Mouse (Mus musculus): Measurements from ENCODE around the gene Armc9. TPM values are rescaled to one million over a fixed set of nuclear protein-coding genes. Genes with fewer than 3 reads are reported as not detected.
A peak's percentile ranks its signal among the peaks of the same experiment; 100 is the strongest.

Gene Armc9
- polyA plus RNA-seq, 1 experiment from 2014 or later, result 35.8 TPM

DNA sequence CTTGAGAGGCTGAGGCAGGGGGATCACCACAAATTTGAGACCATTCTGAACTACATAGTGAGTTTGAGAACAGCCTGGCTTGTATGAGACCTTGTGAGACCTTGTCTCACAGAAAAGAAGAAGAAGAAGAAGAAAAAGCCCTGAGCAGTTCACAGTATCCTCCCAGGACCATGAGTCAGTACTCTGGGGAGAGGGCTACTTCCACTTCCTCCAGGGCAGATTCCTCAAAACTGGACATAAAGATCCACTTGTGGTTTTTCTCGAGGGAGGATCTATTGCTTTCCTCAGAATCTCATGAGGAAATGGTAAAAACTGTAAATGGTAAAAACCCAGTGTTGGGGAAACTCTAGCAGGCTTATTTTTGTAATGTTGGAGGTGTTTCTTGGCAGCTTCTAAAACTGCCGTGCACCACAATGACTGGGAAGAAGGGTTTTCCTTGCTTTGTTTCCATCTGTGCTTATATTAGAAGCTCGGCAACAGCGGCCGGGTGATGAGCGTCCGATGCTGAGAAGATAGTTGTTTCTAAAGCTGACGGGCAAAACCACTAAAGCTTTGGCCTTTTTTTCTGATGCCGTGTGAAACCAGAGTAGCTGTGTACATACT lies 48.1 kb downstream of the Armc9 start:
- 90% methylated on average over 9 of the region's 9 CpGs for WGBS
- H3K27ac ChIP-seq (replicated peaks), result no peak overlapping the region
- no peaks in the 10 kb centered on the region for H3K9me3 ChIP-seq
- H3K9ac ChIP-seq, result no peak overlapping the region
- no peaks in the 10 kb centered on the region for H3K27me3 ChIP-seq
- H3K4me2 ChIP-seq, result no peak overlapping the region
- no peak for ATAC-seq (ENCODE audit: low FRiP score, low read depth)
- H3K4me3 ChIP-seq, result no peak overlapping the region
- no peaks in the 10 kb centered on the region for H3K4me1 ChIP-seq (replicated peaks)
- H3K36me3 ChIP-seq, result peaks cover 68% of the 10 kb centered on the region

DNA sequence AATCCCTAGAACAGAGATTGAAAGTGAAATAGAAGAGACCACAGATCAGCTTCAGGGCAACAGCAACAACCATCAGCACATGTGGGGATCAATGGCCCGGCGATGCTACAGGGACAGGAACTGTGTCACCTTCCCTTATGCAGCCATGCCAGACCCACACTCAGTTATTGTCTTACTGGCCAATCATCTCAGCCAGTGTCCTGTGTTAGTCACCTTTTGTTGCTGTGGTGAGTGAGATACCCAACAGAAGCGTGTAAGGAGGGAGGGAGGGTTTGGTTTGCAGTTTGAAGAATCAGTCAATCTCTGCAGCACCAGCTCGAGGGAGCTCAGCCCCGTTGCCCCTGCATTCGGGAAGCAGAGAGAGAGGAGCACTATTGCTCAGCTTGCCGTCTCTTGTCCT lies 56.1 kb downstream of the Armc9 start:
- H3K36me3 ChIP-seq, result peaks cover 41% of the 10 kb centered on the region
- 86% methylated on average over 7 of the region's 7 CpGs for WGBS

DNA sequence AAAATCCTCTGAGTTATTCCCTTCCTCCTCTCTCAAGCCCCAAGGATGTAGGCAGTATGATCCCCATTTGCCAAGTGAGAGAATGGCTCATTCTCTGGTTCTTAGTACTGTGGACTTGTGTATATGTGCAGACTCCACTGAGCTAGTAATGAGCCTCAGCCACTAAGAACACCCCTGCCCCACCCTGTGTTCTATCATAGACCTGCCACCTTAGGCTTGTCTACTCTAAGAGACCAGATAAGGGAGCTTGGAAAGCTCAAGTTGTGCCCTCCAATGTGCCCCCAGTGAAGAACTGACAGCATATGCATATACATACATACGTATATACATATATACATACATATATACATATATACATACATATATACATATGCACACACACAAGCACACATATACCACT lies 56.9 kb downstream of the Armc9 start:
- 92% methylated on average over 1 of the region's 1 CpGs for WGBS

More for the DNA sequence above, 56.1 kb downstream of the Armc9 start:
- Histone ChIP-seq H3K27ac (replicated peaks) (no peak overlapping the region), H3K27me3 (no peaks in the 10 kb centered on the region), H3K4me3 (no peak overlapping the region), H3K9ac (no peak overlapping the region), H3K9me3 (no peaks in the 10 kb centered on the region), H3K4me2 (no peak overlapping the region), H3K4me1 (replicated peaks) (no peaks in the 10 kb centered on the region)
- no peak for ATAC-seq (ENCODE audit: low FRiP score, low read depth)

DNA sequence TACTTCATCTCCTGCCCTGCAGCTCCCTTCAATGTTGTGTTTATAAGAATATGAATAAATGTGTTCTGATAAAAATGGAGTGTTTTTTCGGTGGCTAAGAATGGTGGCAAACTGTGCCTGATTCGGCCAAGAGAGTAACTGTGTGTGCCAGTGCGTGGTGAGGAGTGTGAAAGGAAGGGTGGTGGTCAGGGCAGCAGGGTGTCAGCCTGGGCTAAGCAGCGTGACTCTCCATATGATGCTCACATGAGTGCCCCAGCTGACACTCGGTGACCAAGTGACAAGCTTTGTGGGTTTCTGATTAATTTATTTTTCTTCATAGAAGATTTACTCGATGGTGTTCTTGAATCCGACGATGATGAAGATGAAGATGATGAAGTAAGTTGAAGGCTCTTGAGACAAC lies 58.2 kb downstream of the Armc9 start:
- no peaks in the 10 kb centered on the region for H3K27me3 ChIP-seq
- H3K36me3 ChIP-seq, result peaks cover 51% of the 10 kb centered on the region
- H3K9ac ChIP-seq, result no peak overlapping the region
- WGBS, result 94% methylated on average over 8 of the region's 8 CpGs
- no peaks in the 10 kb centered on the region for H3K4me1 ChIP-seq (replicated peaks)
- ATAC-seq (ENCODE audit: low FRiP score, low read depth), result no peak
- no peak overlapping the region for H3K27ac ChIP-seq (replicated peaks)
- no peak overlapping the region for H3K4me2 ChIP-seq
- no peak overlapping the region for H3K4me3 ChIP-seq
- no peaks in the 10 kb centered on the region for H3K9me3 ChIP-seq

More for the DNA sequence above, 56.9 kb downstream of the Armc9 start:
- Histone ChIP-seq H3K4me2 (no peak overlapping the region), H3K9me3 (no peaks in the 10 kb centered on the region), H3K27me3 (no peaks in the 10 kb centered on the region), H3K4me3 (no peak overlapping the region), H3K36me3 (peaks cover 44% of the 10 kb centered on the region), H3K4me1 (replicated peaks) (no peaks in the 10 kb centered on the region), H3K9ac (no peak overlapping the region), H3K27ac (replicated peaks) (no peak overlapping the region)
- ATAC-seq (ENCODE audit: low FRiP score, low read depth), result no peak

DNA sequence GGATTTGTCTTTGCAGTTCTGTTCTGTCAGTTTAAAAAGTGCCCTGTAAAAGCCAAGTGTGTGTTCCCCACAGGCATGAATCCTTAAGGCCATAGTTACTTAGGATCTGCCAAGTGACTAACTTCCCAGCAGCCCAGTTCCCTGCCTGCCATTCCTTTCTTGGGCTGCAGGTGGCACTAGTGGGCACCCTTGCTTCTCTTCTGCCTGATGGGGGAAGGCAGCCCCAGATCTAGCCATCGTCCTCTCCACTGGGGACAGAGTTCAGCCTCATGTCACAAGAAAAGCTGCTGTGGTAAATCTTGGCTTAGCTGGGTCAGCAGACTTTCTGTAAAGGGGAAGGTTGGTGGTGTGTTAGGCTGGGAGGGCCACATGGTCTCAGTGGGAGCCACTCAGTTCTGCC lies 59.6 kb downstream of the Armc9 start:
- 0 out of 2 replicates have a peak, but pooled peaks have one; percentile 51 for ATAC-seq (ENCODE audit: low FRiP score, low read depth)
- no peaks in the 10 kb centered on the region for H3K27me3 ChIP-seq
- 3% methylated on average over 1 of the region's 1 CpGs for WGBS
- H3K4me3 ChIP-seq, result no peak overlapping the region
- no peak overlapping the region for H3K4me2 ChIP-seq
- no peaks in the 10 kb centered on the region for H3K4me1 ChIP-seq (replicated peaks)
- H3K9me3 ChIP-seq, result no peaks in the 10 kb centered on the region
- H3K27ac ChIP-seq (replicated peaks), result no peak overlapping the region
- H3K36me3 ChIP-seq, result peaks cover 50% of the 10 kb centered on the region
- no peak overlapping the region for H3K9ac ChIP-seq

DNA sequence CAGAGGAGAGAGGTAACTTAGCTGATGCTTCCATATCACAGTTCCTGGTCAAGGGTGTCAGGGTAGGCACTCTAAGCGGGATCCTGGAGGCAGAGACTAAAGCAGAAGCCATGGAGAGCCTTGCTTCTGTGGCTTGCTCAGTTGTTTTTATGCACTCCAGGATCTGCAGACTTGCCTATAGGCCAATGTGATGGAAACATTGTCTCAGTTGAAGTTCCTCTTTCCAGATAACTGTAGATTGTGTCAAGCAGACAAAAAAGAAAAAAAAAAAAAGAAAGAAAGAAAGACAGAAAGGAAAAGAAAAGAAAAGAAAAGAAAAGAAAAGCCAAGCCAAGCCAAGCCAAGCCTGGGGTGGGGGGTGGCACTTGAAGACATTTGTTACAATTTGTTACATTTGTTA lies 60.7 kb downstream of the Armc9 start:
- 89% methylated on average over 1 of the region's 1 CpGs for WGBS
- Histone ChIP-seq H3K36me3 (peaks cover 46% of the 10 kb centered on the region), H3K9me3 (no peaks in the 10 kb centered on the region), H3K9ac (no peak overlapping the region), H3K27me3 (no peaks in the 10 kb centered on the region), H3K4me2 (no peak overlapping the region), H3K27ac (replicated peaks) (no peak overlapping the region), H3K4me1 (replicated peaks) (no peaks in the 10 kb centered on the region), H3K4me3 (no peak overlapping the region)
- no peak for ATAC-seq (ENCODE audit: low FRiP score, low read depth)

DNA sequence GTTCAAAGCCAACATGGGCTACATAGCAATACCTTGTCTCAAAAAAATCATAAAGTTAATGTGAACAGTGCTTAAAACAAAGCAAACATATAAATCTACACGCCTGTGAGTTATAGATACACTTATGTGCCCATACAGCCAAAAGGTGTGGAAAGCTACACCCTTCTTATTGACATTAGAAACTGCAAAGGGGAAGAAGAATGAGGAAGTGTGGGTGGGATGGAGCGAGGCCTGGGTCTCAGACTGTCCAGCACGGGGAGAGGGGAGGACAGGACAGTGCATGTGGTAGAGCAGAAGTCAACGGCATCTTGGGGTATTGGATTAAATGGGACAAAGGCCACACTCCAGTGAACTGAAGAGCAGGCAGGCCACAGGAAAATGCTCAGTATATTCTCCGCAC lies 61.8 kb downstream of the Armc9 start:
- 88% methylated on average over 5 of the region's 5 CpGs for WGBS
- Histone ChIP-seq H3K27me3 (no peaks in the 10 kb centered on the region), H3K36me3 (peaks cover 43% of the 10 kb centered on the region), H3K4me2 (no peak overlapping the region), H3K9me3 (no peaks in the 10 kb centered on the region), H3K9ac (no peak overlapping the region), H3K4me3 (no peak overlapping the region), H3K4me1 (replicated peaks) (no peaks in the 10 kb centered on the region), H3K27ac (replicated peaks) (no peak overlapping the region)
- ATAC-seq (ENCODE audit: low FRiP score, low read depth), result no peak

DNA sequence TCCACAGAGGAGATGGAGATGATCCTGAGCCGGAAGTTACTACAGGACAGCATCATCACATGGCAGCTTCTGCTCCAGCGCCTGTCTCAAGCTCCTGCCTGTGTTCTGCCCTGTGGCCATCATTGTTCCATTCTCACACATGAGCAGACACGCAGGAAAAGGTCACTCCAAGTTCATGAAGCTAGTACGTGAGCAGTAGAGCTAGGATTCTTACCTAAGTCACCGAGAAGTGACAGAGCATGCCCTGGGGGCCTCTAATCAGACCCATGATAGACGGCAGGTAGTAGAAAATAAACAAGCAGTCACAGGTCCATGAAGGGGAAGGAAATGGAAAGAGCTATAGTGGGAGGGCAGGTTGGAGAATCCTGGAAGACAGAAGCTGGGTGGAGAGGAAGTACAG lies 63.4 kb downstream of the Armc9 start:
- peaks cover 41% of the 10 kb centered on the region for H3K36me3 ChIP-seq
- H3K9me3 ChIP-seq, result no peaks in the 10 kb centered on the region
- no peak overlapping the region for H3K9ac ChIP-seq
- no peaks in the 10 kb centered on the region for H3K27me3 ChIP-seq
- no peaks in the 10 kb centered on the region for H3K4me1 ChIP-seq (replicated peaks)
- H3K4me3 ChIP-seq, result no peak overlapping the region
- ATAC-seq (ENCODE audit: low FRiP score, low read depth), result no peak
- no peak overlapping the region for H3K4me2 ChIP-seq
- WGBS, result 69% methylated on average over 6 of the region's 6 CpGs
- no peak overlapping the region for H3K27ac ChIP-seq (replicated peaks)

DNA sequence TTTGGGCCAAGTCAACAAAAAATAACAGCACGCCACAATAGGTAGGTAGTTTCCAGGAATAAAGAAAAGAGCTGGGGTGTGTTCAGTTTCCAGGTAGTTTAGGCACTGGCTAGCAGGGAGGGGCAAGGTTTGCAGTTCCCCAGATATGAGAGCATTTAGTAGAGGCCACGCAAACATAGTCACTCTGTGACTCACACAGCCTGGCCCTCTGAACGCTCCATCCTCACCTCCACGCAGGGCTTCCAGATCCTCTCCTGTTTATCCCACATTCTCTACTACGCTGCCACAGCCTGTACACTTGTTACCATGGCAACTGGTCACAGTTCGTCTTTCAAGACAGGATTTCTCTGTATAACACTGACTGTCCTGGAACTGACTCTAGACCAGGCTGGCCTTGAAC lies 70.6 kb downstream of the Armc9 start:
- Histone ChIP-seq H3K4me1 (replicated peaks) (no peaks in the 10 kb centered on the region), H3K36me3 (no peaks in the 10 kb centered on the region; the same call in 1 of the 2 replicates), H3K9ac (no peak overlapping the region), H3K4me2 (no peak overlapping the region), H3K9me3 (no peaks in the 10 kb centered on the region), H3K27me3 (no peaks in the 10 kb centered on the region), H3K4me3 (no peak overlapping the region), H3K27ac (replicated peaks) (no peak overlapping the region)
- 55% methylated on average over 6 of the region's 6 CpGs for WGBS
- no peak for ATAC-seq (ENCODE audit: low FRiP score, low read depth)

DNA sequence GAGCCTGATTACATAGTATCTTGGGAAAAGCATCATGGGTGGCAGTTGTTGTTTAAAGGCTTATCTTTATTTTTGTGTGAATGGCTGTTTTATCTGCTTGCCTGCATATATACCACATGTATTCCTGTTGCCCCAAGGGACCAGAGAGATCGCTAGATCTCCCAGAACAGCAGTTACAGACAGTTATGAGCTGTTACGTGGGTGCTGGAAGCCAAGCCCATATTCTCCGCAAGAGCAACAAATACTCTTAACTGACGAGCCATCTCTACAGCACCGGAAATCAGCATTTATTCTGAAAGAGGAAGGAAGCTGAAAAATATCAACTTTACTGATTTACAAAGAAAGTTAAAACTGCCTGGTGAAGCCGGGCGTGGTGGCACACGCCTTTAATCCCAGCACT lies 74.1 kb downstream of the Armc9 start:
- 89% methylated on average over 8 of the region's 8 CpGs for WGBS
- no peaks in the 10 kb centered on the region for H3K9me3 ChIP-seq
- no peak overlapping the region for H3K4me3 ChIP-seq
- no peak for ATAC-seq (ENCODE audit: low FRiP score, low read depth)
- H3K4me2 ChIP-seq, result no peak overlapping the region
- H3K27ac ChIP-seq (replicated peaks), result no peak overlapping the region
- H3K4me1 ChIP-seq (replicated peaks), result no peaks in the 10 kb centered on the region
- no peak overlapping the region for H3K9ac ChIP-seq
- H3K27me3 ChIP-seq, result no peaks in the 10 kb centered on the region
- H3K36me3 ChIP-seq, result no peaks in the 10 kb centered on the region

DNA sequence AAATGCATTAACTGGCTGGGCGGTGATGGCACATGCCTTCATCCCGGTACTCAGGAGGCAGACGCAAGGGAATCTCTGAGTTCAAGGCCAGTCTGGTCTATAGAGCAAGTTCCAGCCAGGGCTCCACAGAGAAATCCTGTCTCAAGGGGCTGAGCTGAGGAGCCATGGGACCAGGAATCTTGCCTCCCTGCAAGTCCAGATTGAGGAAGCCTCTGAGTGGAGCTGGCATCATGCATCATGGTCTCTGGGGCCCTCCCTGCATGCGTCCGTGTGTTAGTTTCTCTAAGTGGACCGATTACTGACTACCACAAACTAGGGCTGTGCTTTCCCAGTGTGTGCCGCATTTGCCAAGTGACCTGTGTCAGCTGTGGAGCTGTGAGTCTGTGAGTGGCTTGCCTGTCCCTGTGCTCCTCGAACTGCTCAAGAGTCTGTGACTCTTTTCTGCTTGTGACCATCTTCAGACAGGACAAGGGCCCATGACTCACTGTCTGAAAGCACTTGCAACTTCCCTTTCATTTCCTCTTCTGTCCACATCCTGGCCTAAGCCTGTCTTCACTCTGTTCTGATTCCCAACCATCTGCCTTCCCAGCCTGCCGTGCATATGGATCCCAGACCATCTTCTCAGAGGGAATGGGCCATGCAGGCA lies 74.7 kb downstream of the Armc9 start:
- no peaks in the 10 kb centered on the region for H3K36me3 ChIP-seq
- H3K9me3 ChIP-seq, result no peaks in the 10 kb centered on the region
- WGBS, result 90% methylated on average over 9 of the region's 9 CpGs
- no peak overlapping the region for H3K27ac ChIP-seq (replicated peaks)
- H3K4me3 ChIP-seq, result no peak overlapping the region
- H3K9ac ChIP-seq, result no peak overlapping the region
- H3K4me1 ChIP-seq (replicated peaks), result no peaks in the 10 kb centered on the region
- ATAC-seq (ENCODE audit: low FRiP score, low read depth), result no peak
- H3K4me2 ChIP-seq, result no peak overlapping the region
- no peaks in the 10 kb centered on the region for H3K27me3 ChIP-seq

DNA sequence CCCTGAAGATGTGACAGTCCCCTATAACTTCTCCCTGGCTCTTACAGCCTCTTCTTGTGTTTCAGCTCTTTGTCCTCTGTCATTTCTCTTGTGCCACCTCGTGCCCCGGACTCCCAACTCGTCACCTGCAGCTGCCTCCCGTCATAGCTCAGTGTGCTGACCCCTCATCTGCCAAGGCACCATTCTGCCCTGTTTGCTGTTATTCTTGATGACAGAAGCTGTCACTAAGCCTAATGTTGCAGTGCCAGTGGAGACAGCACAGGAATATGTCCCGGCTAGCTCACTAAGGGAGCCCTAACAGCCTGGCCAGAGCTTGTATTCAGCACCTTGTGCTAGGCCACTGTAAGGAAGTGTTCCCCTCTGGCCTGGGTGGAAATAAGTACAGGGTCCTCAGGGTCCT lies 78.1 kb downstream of the Armc9 start:
- no peak overlapping the region for H3K9ac ChIP-seq
- no peak for ATAC-seq (ENCODE audit: low FRiP score, low read depth)
- 86% methylated on average over 5 of the region's 5 CpGs for WGBS

DNA sequence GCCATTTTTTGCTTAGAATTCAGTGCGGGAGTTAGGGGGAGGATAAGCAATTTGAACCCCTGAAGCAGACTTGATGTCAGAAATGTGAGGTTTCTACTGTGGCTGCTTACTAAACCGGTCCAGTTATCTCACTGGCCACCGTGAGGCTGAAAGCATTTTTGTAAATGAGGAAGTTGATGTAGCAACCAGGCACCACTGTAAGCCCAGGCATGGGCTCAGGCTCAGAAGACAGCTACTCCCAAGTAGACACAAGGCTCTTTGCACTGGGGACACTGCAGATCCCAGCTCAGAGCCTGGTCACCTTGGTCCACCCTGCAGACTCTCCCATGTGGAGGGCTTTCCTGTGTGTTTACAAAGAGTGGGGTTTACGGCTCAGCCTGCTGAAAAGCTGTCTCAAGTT lies 79.2 kb downstream of the Armc9 start:
- no peaks in the 10 kb centered on the region for H3K27me3 ChIP-seq
- no peak overlapping the region for H3K4me3 ChIP-seq
- ATAC-seq (ENCODE audit: low FRiP score, low read depth), result no peak
- H3K4me2 ChIP-seq, result no peak overlapping the region
- no peaks in the 10 kb centered on the region for H3K4me1 ChIP-seq (replicated peaks)
- no peaks in the 10 kb centered on the region for H3K9me3 ChIP-seq
- 83% methylated on average over 4 of the region's 4 CpGs for WGBS
- H3K36me3 ChIP-seq, result peaks cover 2% of the 10 kb centered on the region; the same call in 1 of the 2 replicates
- no peak overlapping the region for H3K27ac ChIP-seq (replicated peaks)
- H3K9ac ChIP-seq, result no peak overlapping the region

More for the DNA sequence above, 78.1 kb downstream of the Armc9 start:
- Histone ChIP-seq H3K4me3 (no peak overlapping the region), H3K9me3 (no peaks in the 10 kb centered on the region), H3K4me1 (replicated peaks) (no peaks in the 10 kb centered on the region), H3K36me3 (peaks cover 2% of the 10 kb centered on the region; the same call in 1 of the 2 replicates), H3K4me2 (no peak overlapping the region), H3K27me3 (no peaks in the 10 kb centered on the region), H3K27ac (replicated peaks) (no peak overlapping the region)

Measured in hindbrain, embryonic 15.5 days (tissue).